Mouse (Mus musculus) left cerebral cortex, adult 8-10 months (tissue): Measurements from ENCODE around the gene Il27ra. TPM values are rescaled to one million over a fixed set of nuclear protein-coding genes. Genes with fewer than 3 reads are reported as not detected.
"Not testable (repeated sequence)": the region's sequence is repeated elsewhere in the genome, so short reads cannot be mapped to it uniquely, and the experiment has no call there.

ENCODE experiments used
- DNase-seq, 2 experiments: peaks; one replicate each; pipeline ENCODE4 v3.0.0; 2022; ENCODE audit warnings: low spot score in 2 of 2
- total RNA-seq, 4 experiments: library from RNA; stranded (reverse); gene quantifications; 2 replicates each; pipeline ENCODE4 v1.2.4; 2022

Gene Il27ra
- total RNA-seq, 4 experiments from 2014 or later, result 0.36 to 0.57 (median 0.47) TPM

GRCm38 (mm10) chr8:84023085-84023484 lies 19.3 kb downstream of the Il27ra start:
- no peak for DNase-seq

DNA sequence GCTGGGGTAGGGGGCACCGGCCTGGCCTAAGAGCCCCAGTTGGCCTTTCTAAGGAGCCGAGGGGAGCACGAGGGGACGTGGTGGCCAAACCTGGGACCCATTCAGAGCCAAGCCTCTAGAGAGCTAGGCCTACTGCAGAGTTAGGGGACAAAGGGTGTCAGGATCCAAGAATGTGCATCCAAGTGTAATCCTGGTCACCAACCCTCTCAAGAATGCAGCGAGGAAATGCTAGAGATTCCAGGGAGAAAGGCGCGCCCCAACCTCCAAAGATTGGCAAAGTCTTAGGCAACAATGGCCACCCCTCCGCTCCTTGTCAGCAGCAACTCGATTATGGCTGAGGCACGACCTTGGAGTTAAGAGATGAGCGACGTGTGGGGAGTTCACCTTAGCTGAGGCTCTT lies 20.8 kb downstream of the Il27ra start:
- DNase-seq, result no peak

- no peak for DNase-seq
Observed at GRCm38 (mm10) chr8:84021096-84021495, 21.3 kb downstream of the Il27ra start, which contains the start of gene Palm3. TSS of gene Palm3 (plus strand) at chr8:84021471.

DNA sequence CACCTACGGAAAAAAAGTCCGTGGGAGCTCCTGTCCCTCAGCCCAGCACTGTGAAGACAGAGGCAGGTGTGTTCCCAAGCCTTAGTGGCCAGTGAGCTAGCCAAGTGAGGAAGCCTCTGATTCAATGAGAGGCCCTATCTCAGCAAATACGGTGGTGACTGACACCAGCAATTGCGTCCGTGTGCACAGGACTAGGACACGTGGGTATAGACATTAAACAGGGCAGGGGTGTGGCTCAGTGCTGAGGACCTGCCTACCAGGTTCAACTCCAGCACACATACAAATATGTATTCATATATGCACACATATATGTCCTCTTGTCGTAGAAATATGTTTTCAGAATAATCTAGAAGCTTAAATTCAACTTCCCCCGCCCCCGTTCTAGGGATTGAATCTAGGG lies 22.7 kb downstream of the Il27ra start:
- DNase-seq, result no peak

DNA sequence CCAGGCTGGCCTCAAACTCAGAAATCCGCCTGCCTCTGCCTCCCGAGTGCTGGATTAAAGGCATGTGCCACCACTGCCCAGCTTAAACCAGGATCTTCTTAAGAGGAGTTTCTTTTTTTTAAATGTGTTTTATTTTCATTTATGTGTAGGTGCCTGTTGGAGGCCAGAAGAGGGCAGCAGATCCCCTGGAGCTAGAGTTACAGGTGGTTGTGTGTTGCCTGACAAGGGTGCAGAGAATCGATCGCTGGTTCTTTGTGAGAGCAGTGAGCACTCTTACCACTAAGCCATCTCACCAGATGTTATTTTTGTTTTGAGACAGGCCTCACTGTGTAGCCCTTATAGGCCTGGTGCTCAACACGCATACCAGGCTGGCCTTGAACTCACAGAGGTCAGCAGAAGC lies 26.6 kb downstream of the Il27ra start:
- DNase-seq, result no peak

GRCm38 (mm10) chr8:84012499-84013165 lies 29.8 kb downstream of the Il27ra start:
- no peak for DNase-seq

- no peak for DNase-seq
Observed at GRCm38 (mm10) chr8:84011705-84012498, 30.5 kb downstream of the Il27ra start, which contains the start of gene 2210011C24Rik. TSS of gene 2210011C24Rik (minus strand) at chr8:84012171.

GRCm38 (mm10) chr8:84010625-84011611 lies 31.5 kb downstream of the Il27ra start:
- peak in 1 of 2 experiments; percentile 54 for DNase-seq

GRCm38 (mm10) chr8:84009876-84010275 lies 32.5 kb downstream of the Il27ra start:
- DNase-seq, result peak; percentile 64 to 81

GRCm38 (mm10) chr8:84008362-84008761 lies 34.0 kb downstream of the Il27ra start:
- no peak for DNase-seq

- not testable (repeated sequence) for DNase-seq
Observed at GRCm38 (mm10) chr8:84005502-84005901, 36.9 kb downstream of the Il27ra start.

DNA sequence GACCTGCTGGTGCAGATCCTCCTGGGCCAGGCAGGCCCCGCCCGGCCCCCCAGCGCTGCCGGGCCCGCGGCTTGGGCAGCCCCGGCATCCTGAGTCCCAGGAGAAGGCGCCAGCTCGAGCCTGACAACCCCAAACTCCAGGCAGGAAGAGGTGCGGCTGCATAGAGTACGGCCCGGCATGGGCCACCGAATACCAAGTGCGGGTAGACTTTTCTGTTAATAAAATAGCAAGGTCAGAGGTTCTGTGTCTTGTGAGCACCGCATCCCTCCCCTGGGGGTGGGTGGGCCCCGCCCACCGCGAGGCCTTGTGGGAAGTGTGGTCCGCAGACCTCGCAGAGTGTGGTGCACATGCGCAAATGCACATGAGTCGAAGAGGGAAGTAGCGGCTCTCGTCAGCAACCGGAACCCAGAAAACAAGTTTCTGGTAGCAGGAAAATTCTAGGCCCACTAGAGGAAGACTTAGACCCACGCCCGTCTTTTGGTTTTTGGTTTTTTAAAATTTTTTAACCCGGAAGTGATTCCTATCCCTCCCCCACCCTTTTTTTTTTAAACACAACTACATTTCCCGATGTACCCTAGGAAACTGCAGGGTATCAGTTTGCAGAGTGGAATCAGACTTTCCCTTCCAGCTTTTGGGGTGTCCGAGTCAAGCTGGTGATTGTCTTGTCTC lies 37.7 kb downstream of the Il27ra start:
- DNase-seq, result peak; percentile 87 to 94

GRCm38 (mm10) chr8:84003612-84004246 lies 38.7 kb downstream of the Il27ra start:
- no peak for DNase-seq

GRCm38 (mm10) chr8:84002957-84003611 lies 39.3 kb downstream of the Il27ra start:
- no peak for DNase-seq

DNA sequence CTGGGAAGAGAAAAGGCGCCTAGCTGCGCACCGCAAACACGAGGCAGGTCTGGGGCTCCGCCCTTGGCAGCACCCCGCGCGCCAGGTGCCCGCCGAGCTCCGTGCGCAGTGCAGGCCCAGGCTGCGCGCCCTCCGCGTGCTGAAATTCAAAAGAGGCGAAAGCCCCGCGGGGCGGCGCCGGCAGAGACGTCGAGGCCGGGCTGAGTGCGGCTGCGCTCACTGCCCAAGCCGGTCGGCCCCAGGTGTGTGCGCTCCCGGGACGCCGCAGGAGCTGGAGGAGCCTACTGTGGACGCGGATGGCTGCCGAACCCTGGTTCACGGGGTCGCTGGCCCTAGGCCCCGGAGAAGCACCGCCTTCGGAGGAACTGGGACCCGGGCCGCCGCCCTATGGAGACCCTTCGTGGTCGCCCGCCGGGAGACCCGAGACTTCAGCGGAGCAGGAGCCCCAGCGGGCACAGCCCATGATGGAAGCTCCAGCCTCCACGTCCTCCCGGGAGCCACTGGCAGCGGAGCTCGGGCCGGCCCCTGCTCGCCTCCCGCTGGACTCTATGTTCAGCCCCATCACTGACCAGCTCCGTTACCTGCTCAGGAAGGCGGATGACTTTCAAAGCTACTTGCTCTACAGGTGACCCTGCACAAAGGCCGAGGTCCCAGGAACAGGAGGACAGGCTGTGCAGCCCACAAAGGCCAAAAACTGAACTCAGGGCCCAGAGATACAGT lies 40.9 kb downstream of the Il27ra start, which contains the start of gene 1700067K01Rik:
TSS of gene 1700067K01Rik (plus strand) at position 222 of the 720 bp plus-strand sequence.
- DNase-seq, result no peak

- no peak for DNase-seq
Observed at GRCm38 (mm10) chr8:83999825-84000224, 42.6 kb downstream of the Il27ra start.

DNA sequence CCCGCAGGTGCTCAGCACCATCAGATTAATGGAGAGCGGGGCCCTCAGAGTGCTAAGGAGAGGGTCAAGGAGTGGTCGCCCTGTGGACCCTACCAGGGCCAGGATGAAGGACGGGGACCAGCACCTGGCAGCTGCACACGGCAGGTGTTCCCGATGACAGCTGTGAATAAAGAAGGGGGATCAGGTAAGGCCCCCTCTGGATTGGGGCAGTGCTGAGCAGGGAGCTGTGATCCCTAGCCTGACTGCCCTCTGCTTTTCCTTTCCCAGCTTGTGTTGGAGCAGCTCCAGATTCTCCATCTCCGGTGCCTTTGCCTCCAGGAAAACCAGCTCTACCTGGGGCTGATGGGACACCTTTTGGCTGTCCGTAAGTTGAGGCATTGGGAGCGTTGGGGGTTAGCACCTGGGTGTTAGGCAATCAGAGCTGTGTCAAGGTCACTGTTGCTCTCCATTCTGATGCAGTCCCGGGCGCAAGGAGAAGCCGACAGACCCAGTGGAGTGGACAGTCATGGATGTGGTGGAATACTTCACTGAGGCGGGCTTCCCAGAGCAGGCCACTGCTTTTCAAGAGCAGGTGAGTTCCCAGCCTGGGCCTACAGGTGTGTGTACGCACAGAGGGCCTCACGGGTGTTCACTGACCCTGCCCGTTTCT lies 43.2 kb downstream of the Il27ra start:
- DNase-seq, result peak in 1 of 2 experiments; percentile 38
